Mouse (Mus musculus): ENCODE data around the gene Htra2.

DNA sequence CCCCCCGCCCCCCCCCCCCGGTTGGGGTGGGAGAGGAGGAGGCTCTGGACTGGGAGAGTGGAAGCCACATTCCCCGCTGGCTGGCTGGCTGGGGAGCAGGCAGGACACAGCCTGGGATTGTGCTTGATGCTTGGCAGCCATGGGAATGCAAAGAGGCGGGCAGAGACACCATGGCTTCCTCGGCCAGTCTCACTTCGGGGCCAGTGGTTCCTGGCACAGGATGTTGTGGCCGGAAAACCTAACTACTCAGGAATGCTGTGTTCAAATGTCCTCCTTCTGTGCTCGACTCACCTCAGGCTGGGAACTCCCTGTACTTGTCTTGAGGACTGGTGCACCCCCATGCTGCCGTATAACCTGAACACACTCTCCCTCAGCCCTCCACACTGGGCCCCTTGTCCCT is 27.4 kb downstream of the Htra2 start:
- TF ChIP-seq POLR2A (IDR thresholded peaks at IDR 0.05; ENCODE audit: insufficient read length, low read depth) (no peak), POLR2AphosphoS2 (IDR thresholded peaks at IDR 0.05; ENCODE audit: insufficient read length, low read depth) (no peak), MAX (IDR thresholded peaks at IDR 0.05; ENCODE audit: low read depth) (no peak), TCF12 (IDR thresholded peaks at IDR 0.05; ENCODE audit: insufficient read depth, poor library complexity, severe bottlenecking) (no peak), USF1 (IDR thresholded peaks at IDR 0.05; ENCODE audit: low read depth) (no peak), REST (IDR thresholded peaks at IDR 0.05; ENCODE audit: insufficient read depth, insufficient read length) (no peak), MYOD1 (IDR thresholded peaks at IDR 0.05; ENCODE audit: control insufficient read depth in 1 of 3, insufficient read length in 2 of 3, low read depth in 2 of 3) (no peak), MYOG (IDR thresholded peaks at IDR 0.05; ENCODE audit: control insufficient read depth in 1 of 3, insufficient read depth in 1 of 3, insufficient read length in 2 of 3, low read depth in 2 of 3) (no peak), E2F4 (IDR thresholded peaks at IDR 0.05; ENCODE audit: insufficient read depth) (no peak), TCF3 (IDR thresholded peaks at IDR 0.05; ENCODE audit: insufficient read length, low read depth) (no peak)
